Mouse (Mus musculus) left cerebral cortex, adult 18-20 months (tissue): ENCODE results near the gene Psmb8. TPM values are rescaled to one million over a fixed set of nuclear protein-coding genes. Genes with fewer than 3 reads are reported as not detected.
A peak's percentile ranks its signal among the peaks of the same experiment; 100 is the strongest.

Experiments used
- DNase-seq, 2 experiments: peaks; one replicate each; pipeline ENCODE4 v3.0.0; 2021 to 2022; ENCODE audit warnings: low spot score in 2 of 2, mixed read lengths in 1 of 2
- total RNA-seq, 2 experiments: library from RNA; stranded (reverse); gene quantifications; 2 replicates each; pipeline ENCODE4 v1.2.3; 2021

The Psmb8 gene
- total RNA-seq, 2 experiments from 2014 or later = 4.6 to 5.5 TPM

GRCm38 (mm10) chr17:34244656-34245055, 47.1 kb downstream of the Psmb8 start:
- DNase-seq = no peak

- no peak for DNase-seq
Observed at GRCm38 (mm10) chr17:34247047-34247446, 49.5 kb downstream of the Psmb8 start.

- DNase-seq = no peak
Observed at GRCm38 (mm10) chr17:34248764-34249163, 51.2 kb downstream of the Psmb8 start.

- no peak for DNase-seq
Observed at GRCm38 (mm10) chr17:34249361-34249760, 51.8 kb downstream of the Psmb8 start.

- DNase-seq = peak in 1 of 2 experiments; percentile 33
Observed at GRCm38 (mm10) chr17:34249878-34250277, 52.4 kb downstream of the Psmb8 start.

Other genes starting within 250 kb of the Psmb8 start
- 1 to 10 TPM; 5.9 to 6.5 TPM for gene B3galt4, start 246.2 kb upstream of the Psmb8 start, total RNA-seq
- gene Vps52, start 241.9 kb upstream of the Psmb8 start, total RNA-seq = 10 to 100 TPM; 71.1 to 71.2 TPM
- 100 to 1,000 TPM; 332 to 337 TPM for gene Rps18, start 241.7 kb upstream of the Psmb8 start, total RNA-seq
- 10 to 100 TPM; 30.9 to 33.6 TPM for gene H2-K1, start 197.4 kb upstream of the Psmb8 start, total RNA-seq
- 10 to 100 TPM; 31.6 to 34.6 TPM for gene Ring1, start 173.0 kb upstream of the Psmb8 start, total RNA-seq
- 10 to 100 TPM; 39.3 to 43.2 TPM for gene H2-Ke6, start 169.7 kb upstream of the Psmb8 start, total RNA-seq
- gene Slc39a7, start 166.0 kb upstream of the Psmb8 start, total RNA-seq = 100 to 1,000 TPM in 1 of 2 experiments, 10 to 100 TPM in 1; 96.1 to 101 TPM
- 10 to 100 TPM; 80.6 to 84.1 TPM for gene Rxrb, start 165.9 kb upstream of the Psmb8 start, total RNA-seq
- gene Col11a2, start 158.3 kb upstream of the Psmb8 start, total RNA-seq = 10 to 100 TPM; 14.5 to 14.6 TPM
- gene H2-Oa, start 105.4 kb upstream of the Psmb8 start, total RNA-seq = not detected
- 10 to 100 TPM; 22.3 to 26.5 TPM for gene H2-DMa, start 78.2 kb upstream of the Psmb8 start, total RNA-seq
- gene Brd2, start 75.1 kb upstream of the Psmb8 start, total RNA-seq = 100 to 1,000 TPM; 177 to 179 TPM
- gene H2-DMb2, start 54.4 kb upstream of the Psmb8 start, total RNA-seq = 1 to 10 TPM; 1.2 to 1.8 TPM
- 1 to 10 TPM; 2.2 to 2.7 TPM for gene H2-DMb1, start 44.6 kb upstream of the Psmb8 start, total RNA-seq
- 1 to 10 TPM; 3.1 to 3.2 TPM for gene Tap1, start 10.2 kb upstream of the Psmb8 start, total RNA-seq
- 1 to 10 TPM; 2.6 to 2.8 TPM for gene Psmb9, start 10.0 kb upstream of the Psmb8 start, total RNA-seq
- 10 to 100 TPM; 10.7 to 11.7 TPM for gene Tap2, start 5.8 kb downstream of the Psmb8 start, total RNA-seq
- gene H2-Ob, start 41.2 kb downstream of the Psmb8 start, total RNA-seq = under 1 TPM; 0.40 to 0.44 TPM
- 1 to 10 TPM; 3.2 to 5.2 TPM for gene H2-Ab1, start 60.0 kb downstream of the Psmb8 start, total RNA-seq
- 1 to 10 TPM; 4.5 to 5.9 TPM for gene H2-Aa, start 90.1 kb downstream of the Psmb8 start, total RNA-seq
- gene H2-Eb1, start 108.1 kb downstream of the Psmb8 start, total RNA-seq = 1 to 10 TPM; 4.0 to 6.0 TPM
- gene H2-Eb2, start 127.9 kb downstream of the Psmb8 start, total RNA-seq = not detected
- gene Btnl2, start 157.1 kb downstream of the Psmb8 start, total RNA-seq = under 1 TPM; 0.63 to 0.68 TPM
- gene Btnl1, start 179.4 kb downstream of the Psmb8 start, total RNA-seq = not detected
- 1 to 10 TPM; 2.1 to 4.4 TPM for gene BC051142, start 201.1 kb downstream of the Psmb8 start, total RNA-seq